Mouse (Mus musculus) erythroblast, embryonic 14.5 days (primary cell): Measurements from ENCODE around the gene Adam11. TPM values are rescaled to one million over a fixed set of nuclear protein-coding genes. Genes with fewer than 3 reads are reported as not detected.
"Not testable (repeated sequence)": the region's sequence is repeated elsewhere in the genome, so short reads cannot be mapped to it uniquely, and the experiment has no call there.

Experiments used
- H3K27me3 ChIP-seq: 2 replicates; pipeline ENCODE4 v1.6.1; 2012; ENCODE audit warnings: inconsistent platforms; ENCODE audit not compliant: control insufficient read depth
- H3K36me3 ChIP-seq: 2 replicates; pipeline ENCODE4 v1.6.1; 2012; ENCODE audit warnings: mild to moderate bottlenecking, inconsistent platforms; ENCODE audit not compliant: control insufficient read depth
- H3K4me1 ChIP-seq: 2 replicates; pipeline ENCODE4 v1.6.1; 2012; ENCODE audit warnings: inconsistent platforms; ENCODE audit not compliant: control insufficient read depth
- H3K4me3 ChIP-seq: replicated peaks from 2 replicates; pipeline ENCODE3; 2012; ENCODE audit warnings: moderate library complexity, mild to moderate bottlenecking, inconsistent platforms
- H3K9me3 ChIP-seq: 2 replicates; pipeline ENCODE4 v1.6.1; 2012; ENCODE audit warnings: low read length, inconsistent platforms, mixed read lengths; ENCODE audit not compliant: control insufficient read depth
- GATA1 ChIP-seq: IDR thresholded peaks from 2 replicates; pipeline ENCODE4 v1.6.1; 2012; ENCODE audit warnings: low read length, inconsistent platforms, mixed read lengths
- TAL1 ChIP-seq: IDR thresholded peaks from 3 replicates; pipeline ENCODE4 v1.6.1; 2012; ENCODE audit warnings: low read length, inconsistent platforms, mixed read lengths
- polyA plus RNA-seq: library from polyadenylated mRNA; stranded (reverse); fragments of >175 nt; gene quantifications from 2 replicates; pipeline ENCODE4 v1.2.3, GENCODE M21; 2012

Gene Adam11
- 0.01 TPM in 1 of 2 replicates, not detected in the other for polyA plus RNA-seq

DNA sequence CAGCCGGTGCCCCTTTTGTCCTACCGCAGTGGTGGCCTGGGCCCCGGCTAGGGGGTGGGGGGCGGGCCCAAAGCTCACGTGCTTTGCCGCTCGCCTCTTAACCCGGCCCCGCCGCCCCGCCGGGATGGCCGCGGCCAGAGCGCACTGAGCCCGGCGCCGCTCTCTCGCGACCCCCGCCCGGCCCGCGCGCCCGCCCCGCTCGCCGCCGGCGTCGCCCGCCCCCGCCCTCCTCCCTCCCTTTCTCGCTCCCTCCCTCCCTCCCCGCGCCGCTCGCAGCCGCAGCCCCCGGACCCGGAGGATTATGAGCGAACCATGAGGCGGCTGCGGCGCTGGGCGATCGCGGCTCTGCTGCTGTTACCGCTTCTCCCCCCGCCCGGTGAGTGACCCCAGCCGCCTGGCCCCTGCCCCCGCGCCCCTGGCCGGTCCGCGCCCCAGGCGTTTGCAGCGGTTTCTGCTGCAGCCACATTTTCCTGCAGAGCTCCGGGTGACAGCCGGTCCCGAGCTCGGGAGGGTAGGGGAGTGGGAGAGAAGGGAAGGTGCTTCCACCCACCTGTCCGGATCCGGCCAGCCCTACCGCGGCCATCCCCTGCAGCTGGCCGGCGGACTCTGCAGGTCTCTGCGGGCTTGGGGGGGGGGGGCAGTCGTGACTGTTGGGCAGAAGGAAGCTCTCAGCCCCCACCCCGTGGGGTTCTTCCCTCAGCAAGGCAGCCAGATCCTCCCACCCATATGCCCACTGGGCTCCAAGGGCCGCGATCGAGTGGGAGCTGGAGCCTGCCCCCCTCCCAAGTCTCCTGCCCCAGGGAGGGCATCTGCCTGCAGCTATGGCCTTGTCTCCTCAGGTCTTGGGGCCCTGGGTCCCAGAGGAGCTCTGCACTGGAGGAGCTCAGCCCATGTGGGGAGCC, at the start of gene Adam11:
Gene Adam11 (plus strand): TSS at position 131 of the 902 bp plus-strand sequence.
- Histone ChIP-seq H3K27me3 (peaks cover 47% of the 10 kb centered on the region), H3K4me1 (no peaks in the 10 kb centered on the region), H3K9me3 (no peaks in the 10 kb centered on the region), H3K36me3 (no peaks in the 10 kb centered on the region), H3K4me3 (no peak within 1 kb of the TSS)
- TF ChIP-seq GATA1 (no peak), TAL1 (no peak)

DNA sequence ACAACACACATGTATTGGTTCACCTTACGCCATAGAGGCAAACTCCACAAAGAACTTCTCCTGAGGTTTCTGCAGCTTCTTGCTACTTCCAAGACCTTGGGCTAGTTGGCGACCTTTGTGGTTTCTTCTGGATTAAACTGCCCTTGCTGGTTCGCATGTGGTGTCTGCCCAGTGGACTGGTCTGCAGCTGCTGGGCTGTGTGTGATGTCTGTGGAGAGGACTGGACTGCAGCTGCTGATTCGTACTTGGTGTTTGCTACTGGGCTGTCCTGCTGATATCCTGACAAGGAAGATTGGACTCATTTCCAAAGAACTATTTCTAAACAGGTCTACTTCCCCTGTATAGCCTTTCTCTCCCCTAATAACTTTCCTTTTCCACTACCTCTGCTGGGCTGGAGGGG, 48.8 kb upstream of the Adam11 start:
- no peaks in the 10 kb centered on the region for H3K36me3 ChIP-seq
- no peak for TF ChIP-seq TAL1
- no peak for TF ChIP-seq GATA1
- H3K9me3 ChIP-seq: peaks cover 3% of the 10 kb centered on the region; the same call in 1 of the 2 replicates
- H3K27me3 ChIP-seq: no peaks in the 10 kb centered on the region
- no peak overlapping the region for H3K4me3 ChIP-seq
- H3K4me1 ChIP-seq: no peaks in the 10 kb centered on the region

DNA sequence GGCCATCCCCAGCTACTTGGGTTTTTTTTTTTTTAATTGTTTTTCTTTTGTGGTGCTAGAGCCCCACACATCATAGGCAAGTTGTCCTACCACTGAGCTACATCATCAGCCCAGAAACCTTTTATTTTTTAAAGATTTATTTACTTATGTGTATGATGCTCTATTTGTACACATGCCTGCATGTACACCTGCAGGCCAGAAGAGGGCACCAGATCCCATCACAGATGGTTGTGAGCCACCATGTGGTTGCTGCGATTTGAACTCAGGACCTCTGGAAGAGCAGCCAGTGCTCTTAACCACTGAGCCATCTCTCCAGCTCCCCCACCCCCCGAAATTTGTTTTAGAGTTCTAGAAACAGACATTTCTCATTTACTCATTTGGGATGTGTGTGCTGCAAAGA, 46.7 kb upstream of the Adam11 start:
- H3K4me1 ChIP-seq, H3K9me3 ChIP-seq, H3K36me3 ChIP-seq, H3K4me3 ChIP-seq, H3K27me3 ChIP-seq: not testable (repeated sequence)

DNA sequence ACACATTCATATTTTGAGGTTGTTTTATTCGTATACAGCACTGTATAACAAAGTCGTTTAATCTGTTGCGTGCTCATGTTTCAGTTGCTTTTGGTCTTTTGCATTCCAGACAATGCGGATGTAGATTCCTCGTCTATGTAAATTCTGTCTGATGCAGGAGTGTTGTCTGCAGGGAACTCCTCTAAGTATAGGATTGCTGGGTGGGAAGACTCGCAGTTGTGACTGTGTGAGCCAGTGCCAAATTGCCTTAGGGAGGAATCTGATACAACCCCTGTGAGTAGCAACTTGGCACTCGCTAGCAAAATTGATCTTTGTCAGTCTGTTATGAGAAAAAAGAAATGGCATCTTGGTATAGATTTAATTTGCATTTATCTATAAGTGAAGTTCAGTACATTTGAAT, 45.1 kb upstream of the Adam11 start:
- Histone ChIP-seq H3K4me1 (no peaks in the 10 kb centered on the region), H3K27me3 (no peaks in the 10 kb centered on the region), H3K36me3 (no peaks in the 10 kb centered on the region), H3K9me3 (peaks cover 3% of the 10 kb centered on the region; the same call in 1 of the 2 replicates), H3K4me3 (no peak overlapping the region)
- TF ChIP-seq TAL1: no peak
- no peak for TF ChIP-seq GATA1

DNA sequence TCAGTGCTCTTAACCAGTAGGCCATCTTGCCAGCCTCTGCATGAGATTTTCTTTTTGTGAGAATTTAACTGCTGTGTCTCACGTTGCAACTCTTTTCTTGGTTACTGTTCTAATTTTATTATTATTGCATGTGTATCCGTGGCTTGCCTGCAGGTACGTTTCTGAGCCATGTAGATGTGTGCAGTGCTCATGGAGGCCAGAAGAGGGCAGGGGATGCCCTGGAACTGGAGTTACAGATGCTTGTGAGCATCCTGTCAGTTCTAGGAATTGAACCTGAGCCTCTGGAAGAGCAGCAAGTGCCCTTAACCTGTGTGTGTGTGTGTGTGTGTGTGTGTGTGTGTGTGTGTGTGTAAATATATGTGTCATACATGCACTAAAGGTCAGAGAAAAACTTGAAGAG, 35.7 kb upstream of the Adam11 start:
- peaks cover 4% of the 10 kb centered on the region for H3K4me1 ChIP-seq
- H3K9me3 ChIP-seq: no peaks in the 10 kb centered on the region
- H3K4me3 ChIP-seq: no peak overlapping the region
- no peaks in the 10 kb centered on the region for H3K36me3 ChIP-seq
- TF ChIP-seq TAL1: no peak
- no peak for TF ChIP-seq GATA1
- no peaks in the 10 kb centered on the region for H3K27me3 ChIP-seq

DNA sequence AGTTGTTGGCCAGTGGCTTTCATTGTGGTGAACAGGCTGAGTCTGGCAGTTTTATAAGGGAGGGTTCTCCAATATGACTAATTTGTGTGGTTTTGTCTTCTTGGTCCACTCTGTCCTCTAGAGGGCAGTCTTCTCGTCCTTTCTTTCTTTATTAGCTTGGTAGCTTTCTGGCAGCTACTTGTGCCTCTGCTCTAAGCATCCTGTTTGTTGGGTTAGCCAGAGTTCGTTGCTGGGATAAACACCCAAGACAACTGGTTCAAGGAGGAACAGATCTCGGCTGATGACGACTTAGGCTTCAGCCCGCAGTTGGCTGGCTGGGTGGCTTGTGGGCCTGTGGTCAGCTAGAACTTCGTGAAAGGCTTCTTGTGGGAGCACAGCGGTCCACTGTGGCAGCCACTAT, 32.6 kb upstream of the Adam11 start:
- H3K9me3 ChIP-seq: no peaks in the 10 kb centered on the region
- H3K27me3 ChIP-seq: no peaks in the 10 kb centered on the region
- TF ChIP-seq TAL1: no peak
- TF ChIP-seq GATA1: no peak
- H3K4me1 ChIP-seq: peaks cover under 1% of the 10 kb centered on the region; the same call in 1 of the 2 replicates
- no peaks in the 10 kb centered on the region for H3K36me3 ChIP-seq
- no peak overlapping the region for H3K4me3 ChIP-seq

DNA sequence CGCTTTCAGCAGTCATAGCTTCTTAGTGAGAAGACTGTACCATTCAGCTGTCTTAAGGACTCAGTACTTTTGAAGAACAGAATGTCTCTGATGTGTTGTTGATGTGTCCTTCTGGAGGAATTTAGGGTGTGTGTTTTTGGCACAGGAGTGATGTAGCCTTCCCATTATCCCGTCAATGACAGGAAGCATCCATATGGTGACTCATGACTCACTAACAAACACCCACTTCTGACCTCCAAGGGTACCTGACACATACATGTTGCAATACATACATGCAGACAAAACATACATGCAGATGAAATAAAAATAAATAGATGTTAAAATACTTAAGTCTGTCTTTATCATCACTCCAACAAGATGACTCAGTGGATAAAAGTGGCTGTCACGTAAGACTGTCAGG, 31.4 kb upstream of the Adam11 start:
- Histone ChIP-seq H3K27me3 (no peaks in the 10 kb centered on the region), H3K36me3 (no peaks in the 10 kb centered on the region), H3K9me3 (no peaks in the 10 kb centered on the region), H3K4me3 (no peak overlapping the region), H3K4me1 (no peaks in the 10 kb centered on the region)
- TF ChIP-seq GATA1 (no peak), TAL1 (no peak)

DNA sequence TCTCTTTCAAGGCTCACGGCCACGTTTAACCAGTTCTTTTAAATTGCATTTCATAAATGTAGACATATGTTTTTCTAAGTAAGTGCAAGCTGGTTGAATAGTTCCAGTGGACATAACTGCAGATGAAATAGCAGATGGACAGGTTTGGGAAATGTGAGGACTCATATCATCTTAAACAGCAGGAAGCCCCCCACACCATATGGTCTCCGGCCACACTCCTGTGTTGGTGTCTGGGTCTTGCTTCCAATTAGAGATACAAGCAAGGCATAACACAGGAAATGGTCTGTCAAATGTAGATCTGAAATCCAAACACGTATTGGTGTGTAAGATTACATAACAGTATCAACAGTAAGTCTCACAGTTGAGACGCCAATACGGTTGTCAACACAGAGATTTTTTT, 29.9 kb upstream of the Adam11 start:
- TF ChIP-seq TAL1: no peak
- no peaks in the 10 kb centered on the region for H3K27me3 ChIP-seq

DNA sequence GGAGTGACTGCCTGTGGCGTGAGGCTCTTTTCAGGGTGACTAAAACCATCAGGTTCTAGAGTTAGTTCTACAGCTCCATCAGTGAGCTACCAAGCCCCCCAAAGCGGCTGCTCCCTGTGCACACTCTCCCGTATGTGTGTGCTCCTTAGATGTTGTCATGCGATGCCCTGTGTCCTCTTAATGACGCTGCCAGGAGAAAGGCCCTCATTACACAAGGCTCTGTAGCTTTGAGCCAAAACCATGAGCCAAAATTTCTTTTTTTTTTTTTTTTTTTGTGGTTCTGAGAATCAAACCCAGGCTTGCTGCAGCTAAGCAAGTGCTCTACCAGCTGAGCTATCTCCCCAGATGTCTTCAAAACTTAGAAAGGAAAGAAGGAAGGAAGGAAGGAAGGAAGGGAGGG, 28.1 kb upstream of the Adam11 start:
- no peaks in the 10 kb centered on the region for H3K36me3 ChIP-seq
- H3K4me1 ChIP-seq: no peaks in the 10 kb centered on the region
- no peak overlapping the region for H3K4me3 ChIP-seq
- TF ChIP-seq TAL1 (no peak), GATA1 (no peak)
- H3K9me3 ChIP-seq: no peaks in the 10 kb centered on the region
- no peaks in the 10 kb centered on the region; the same call in none of the 2 replicates for H3K27me3 ChIP-seq

More for the DNA sequence above, 29.9 kb upstream of the Adam11 start:
- no peaks in the 10 kb centered on the region for H3K36me3 ChIP-seq
- H3K4me3 ChIP-seq: no peak overlapping the region
- H3K9me3 ChIP-seq: no peaks in the 10 kb centered on the region
- no peaks in the 10 kb centered on the region for H3K4me1 ChIP-seq
